Mouse (Mus musculus): ENCODE data around the gene Rps8.

Rps8 gene

DNA sequence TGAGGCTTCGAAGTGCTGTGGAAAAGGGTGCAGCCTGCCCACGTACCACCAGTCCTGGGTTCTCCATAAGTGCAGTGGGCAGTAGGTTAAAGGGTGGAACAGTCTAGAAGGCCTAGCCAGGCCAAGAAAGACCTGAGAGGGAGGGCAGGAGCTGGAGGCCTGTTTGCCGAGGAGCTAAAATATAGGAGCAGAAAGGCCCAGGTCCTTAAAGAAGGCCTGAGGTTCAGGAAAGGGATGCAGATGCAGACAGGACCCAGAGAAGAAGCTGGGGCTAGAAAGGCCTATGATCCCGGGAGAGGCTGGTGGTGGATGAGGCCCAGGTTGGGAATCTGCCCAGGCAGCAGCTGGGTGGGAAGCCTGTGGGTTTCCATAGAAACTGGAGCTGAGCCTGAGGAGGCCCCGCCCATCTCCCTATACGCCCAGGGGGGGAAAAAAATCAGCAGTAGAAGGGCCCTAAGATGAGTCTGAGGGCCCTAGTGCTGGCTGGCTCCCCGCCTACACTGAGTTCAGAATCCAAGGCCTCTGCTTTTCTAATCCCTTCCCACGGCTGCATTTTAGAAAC, 30.6 kb downstream of the Rps8 start, which contains the start of gene Btbd19:
Gene Btbd19 (minus strand): TSS at position 378 of the 562 bp plus-strand sequence.
- DNase-seq (ENCODE audit: low read depth, low spot score), result no peak

DNA sequence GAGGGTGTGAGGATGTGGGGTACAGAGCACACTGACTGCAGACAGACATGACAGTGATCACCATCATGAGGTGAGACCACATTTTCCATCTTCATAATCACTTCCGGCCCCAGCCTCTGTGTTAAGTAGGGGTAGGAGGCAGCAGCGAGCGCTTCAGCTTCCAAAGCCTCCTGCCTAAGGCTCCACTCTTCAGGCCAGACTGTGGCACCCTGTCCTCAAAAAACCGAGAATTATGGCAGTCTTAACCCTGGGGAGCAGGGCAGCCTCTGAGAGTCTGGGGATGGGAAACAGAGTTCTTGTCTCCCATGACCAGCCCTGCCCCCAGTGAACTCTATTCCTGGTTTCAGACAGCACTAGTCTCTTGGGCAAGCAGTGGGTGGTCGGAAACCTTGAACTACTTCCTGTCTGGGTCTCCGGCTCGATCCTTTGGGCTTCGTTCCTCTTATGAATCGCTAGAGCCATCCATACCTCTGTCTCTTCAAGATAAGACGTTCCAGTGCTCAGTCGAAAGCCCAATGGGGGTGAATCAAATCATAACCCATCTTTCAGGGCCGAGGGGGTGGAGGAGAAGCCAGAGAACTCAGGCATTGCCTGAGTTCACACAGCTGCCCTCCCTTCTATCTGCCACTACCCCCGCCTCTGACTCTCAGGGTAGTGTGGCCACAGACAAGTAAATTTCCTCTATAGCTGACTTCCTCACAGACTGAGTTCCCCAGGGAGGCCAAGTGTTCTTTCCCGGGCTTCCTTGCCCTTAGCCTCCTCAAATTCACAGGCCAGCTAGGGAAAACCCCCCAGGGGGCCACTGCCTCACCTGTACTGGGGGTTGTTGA, 31.3 kb downstream of the Rps8 start:
- no peak for DNase-seq (ENCODE audit: low read depth, low spot score)

GRCm38 (mm10) chr4:117124218-117124517, 31.9 kb downstream of the Rps8 start:
- no peak for DNase-seq (ENCODE audit: low read depth, low spot score)

DNA sequence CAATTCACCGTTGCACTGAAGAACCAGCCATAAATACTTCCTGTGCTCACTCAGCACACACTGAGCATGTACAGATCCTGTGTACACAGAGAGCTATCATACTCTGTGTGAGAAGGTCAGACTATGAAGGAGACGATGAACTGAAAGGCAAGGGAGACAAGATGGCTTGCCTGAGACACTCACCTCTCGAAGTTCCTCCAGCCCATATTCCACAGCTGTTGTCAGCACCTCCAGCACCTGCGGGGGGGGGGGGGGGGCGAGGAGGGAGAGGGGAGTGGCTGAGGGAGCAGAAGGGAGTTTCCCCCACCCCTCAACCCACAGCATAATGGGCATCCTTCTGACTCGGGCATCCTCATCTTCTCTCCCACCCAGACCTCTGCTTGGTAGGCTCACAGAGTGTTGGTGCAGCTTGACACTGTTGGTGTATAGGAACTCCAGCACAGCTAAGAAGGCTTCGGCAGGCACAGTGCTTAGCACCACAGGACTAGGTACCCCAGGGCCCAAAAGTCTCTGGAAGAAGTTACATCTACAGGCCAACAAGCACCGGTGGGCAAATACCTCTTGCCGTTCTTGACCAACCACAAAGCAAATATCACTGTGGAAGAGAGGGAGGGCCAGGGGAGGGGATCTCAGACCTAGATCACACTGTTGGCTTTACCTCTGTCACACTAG, 32.4 kb downstream of the Rps8 start:
- no peak for DNase-seq (ENCODE audit: low read depth, low spot score)

- DNase-seq (ENCODE audit: low read depth, low spot score), result no peak
Observed at GRCm38 (mm10) chr4:117122209-117122608, 33.8 kb downstream of the Rps8 start.

- DNase-seq (ENCODE audit: low read depth, low spot score), result peak; percentile 86
Observed at GRCm38 (mm10) chr4:117120445-117121414, 35.3 kb downstream of the Rps8 start.

DNA sequence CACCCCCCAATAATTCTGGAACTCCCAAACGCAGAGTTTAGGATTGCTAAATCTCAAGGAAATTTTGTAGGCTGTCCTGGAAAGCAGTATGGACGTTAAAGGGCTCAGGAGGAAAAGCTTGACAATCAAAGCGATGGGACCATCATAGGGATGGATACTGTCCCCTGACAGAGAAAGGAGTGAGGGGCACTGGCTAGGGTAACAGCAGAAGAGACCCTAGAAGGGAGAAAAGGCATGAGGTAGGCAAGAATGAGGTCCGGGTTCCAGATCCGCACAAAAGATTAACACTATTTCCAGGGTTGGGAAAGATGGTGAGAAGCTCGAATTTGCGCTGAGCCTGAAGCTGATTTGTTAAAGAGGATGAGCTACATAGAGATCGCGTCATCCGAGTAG, 36.0 kb downstream of the Rps8 start:
- DNase-seq (ENCODE audit: low read depth, low spot score), result no peak

- no peak for DNase-seq (ENCODE audit: low read depth, low spot score)
Observed at GRCm38 (mm10) chr4:117119636-117120035, 36.4 kb downstream of the Rps8 start.

GRCm38 (mm10) chr4:117117931-117118330, 38.1 kb downstream of the Rps8 start:
- no peak for DNase-seq (ENCODE audit: low read depth, low spot score)

DNA sequence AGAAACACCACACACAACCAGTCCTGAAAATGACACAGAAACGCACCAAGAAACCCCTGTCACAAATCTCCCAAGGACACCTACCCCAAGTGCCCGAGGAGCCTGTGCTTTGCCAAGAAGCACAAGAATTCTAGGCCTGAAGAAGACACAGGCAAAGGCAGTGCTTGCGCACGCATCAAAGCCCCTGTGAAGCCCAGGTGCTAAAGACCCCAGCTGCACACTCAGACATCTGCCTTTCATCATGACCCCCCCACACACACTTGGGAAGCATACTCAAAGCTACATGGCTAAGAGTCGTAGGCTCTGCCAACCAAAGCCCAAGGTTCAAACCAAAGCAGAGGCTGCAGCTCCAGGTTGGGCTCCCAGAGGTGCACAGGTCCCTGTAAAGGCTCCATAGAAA, 40.5 kb downstream of the Rps8 start:
- DNase-seq (ENCODE audit: low read depth, low spot score), result no peak

DNA sequence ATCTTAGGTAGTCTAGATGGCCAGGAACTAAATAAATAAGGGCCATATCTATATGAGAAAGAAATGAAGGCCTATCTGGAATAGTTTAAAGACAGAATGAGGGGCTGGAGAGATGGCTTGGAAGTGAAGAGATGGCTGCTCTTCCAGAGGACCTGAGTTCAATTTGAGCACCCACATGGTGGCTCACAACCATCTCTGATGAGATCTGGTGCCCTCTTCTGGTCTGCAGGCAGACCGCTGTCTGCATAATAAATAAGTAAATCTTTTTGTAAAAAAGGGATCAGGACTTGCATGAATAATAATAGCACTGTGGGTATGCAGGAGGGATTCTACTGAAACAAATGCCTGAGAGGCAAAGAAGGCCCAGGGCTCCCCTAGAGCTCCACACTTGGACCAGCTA, 42.8 kb downstream of the Rps8 start:
- DNase-seq (ENCODE audit: low read depth, low spot score), result no peak

DNA sequence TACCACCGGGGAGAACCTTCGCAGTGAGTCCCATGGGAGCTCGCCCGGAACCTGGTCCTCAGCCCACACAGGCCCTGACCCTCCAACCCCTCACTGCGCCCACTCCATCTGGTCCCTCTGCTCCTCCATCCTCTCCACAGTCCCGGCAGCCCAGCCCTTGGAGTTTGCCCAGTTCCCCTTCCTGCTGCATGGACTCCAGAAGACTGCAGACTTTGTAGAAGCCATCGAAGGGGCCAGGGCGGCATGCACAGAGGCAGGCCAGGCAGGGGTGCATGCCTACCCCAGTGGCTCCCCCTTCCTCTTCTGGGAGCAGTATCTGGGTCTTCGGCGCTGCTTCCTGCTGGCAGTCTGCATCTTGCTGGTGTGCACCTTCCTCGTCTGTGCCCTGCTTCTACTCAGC, 45.1 kb downstream of the Rps8 start:
- no peak for DNase-seq (ENCODE audit: low read depth, low spot score)

DNA sequence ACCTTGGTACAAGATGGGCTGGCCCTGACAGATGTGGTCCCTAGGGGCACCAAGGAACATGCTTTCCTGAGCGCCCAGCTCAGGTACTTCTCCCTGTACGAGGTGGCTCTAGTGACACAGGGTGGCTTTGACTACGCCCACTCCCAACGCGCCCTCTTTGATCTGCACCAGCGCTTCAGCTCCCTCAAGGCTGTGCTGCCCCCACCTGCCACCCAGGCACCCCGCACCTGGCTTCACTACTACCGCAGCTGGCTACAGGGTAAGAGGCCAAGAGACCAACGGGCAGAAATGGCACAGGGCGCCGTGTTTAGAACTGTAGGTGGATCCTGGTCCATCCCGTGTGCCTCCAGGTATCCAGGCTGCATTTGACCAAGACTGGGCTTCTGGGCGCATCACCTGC, 45.8 kb downstream of the Rps8 start:
- DNase-seq (ENCODE audit: low read depth, low spot score), result no peak

DNA sequence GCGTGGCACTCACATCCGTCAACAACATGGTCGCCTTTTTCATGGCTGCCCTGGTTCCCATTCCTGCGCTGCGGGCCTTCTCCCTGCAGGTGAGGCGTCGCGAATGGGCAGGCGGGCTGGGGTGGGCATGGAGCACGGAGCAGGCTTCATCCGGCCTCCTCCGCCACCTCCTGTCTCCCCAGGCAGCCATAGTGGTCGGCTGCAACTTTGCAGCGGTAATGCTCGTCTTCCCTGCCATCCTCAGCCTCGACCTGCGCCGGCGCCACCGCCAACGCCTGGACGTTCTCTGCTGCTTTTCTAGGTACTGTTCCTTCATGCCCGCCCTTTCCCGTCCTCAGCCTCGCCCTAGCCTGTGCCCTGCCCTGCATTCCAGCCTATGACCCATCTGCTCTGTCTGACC, 46.7 kb downstream of the Rps8 start:
- no peak for DNase-seq (ENCODE audit: low read depth, low spot score)

DNA sequence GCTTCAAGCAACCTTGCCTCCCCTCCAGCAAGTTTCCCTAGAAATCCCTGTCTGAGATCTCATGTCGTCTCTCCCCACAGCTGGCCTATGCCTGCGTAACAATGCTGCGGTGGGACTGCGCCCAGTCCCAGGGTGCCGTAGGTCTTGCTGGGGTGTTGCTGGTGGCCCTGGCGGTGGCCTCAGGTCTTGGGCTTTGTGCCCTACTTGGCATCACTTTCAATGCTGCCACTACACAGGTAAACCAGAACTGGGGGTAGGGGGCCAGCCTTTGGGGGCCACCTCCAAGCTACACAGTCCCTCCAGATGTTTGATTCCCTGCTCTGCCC, 47.6 kb downstream of the Rps8 start:
- no peak for DNase-seq (ENCODE audit: low read depth, low spot score)

DNA sequence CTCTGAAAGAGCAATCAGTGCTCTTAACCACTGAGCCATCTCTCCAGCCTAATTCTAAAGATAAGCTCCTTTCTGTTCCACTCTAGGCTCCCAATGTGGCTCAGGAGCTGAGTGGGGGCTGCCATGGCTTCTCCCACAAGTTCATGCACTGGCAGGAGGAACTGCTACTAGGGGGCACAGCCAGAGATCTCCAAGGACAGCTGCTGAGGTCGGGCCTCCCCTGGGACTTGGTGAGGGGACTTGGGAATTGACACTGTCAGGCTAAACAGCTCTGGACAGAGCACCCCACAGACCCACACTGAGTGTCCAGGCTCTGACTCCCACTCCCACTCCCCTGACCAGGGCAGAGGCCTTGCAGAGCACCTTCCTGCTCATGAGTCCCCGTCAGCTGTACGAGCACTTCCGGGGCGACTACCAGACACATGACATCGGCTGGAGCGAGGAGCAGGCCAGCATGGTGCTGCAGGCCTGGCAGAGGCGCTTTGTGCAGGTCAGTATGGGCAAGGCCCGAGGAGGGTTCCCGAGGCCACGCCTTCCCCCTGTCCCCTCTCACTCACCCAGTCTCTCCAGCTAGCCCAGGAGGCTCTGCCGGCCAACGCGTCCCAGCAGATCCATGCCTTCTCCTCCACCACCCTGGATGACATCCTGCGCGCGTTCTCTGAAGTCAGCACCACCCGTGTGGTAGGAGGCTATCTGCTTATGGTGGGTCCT, 48.1 kb downstream of the Rps8 start:
- DNase-seq (ENCODE audit: low read depth, low spot score), result no peak

DNA sequence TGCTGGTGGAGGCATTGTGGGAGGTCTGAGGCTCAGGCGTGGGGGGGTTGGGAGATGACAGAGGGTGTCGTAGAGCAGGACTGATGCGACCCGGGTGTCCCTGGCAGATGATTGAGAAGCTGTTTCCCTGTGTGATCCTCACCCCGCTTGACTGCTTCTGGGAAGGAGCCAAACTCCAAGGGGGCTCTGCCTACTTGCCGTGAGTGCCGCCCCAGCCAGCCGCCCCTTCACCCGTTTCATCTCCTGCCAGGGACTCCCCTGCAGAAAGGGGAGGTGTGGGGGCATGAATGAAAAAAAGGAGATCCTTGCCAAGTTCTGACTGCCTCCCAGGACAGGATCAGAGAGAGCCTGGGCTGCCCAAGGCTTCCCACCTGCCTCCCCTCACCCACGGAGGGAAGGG, 50.9 kb downstream of the Rps8 start:
- DNase-seq (ENCODE audit: low read depth, low spot score), result no peak

- DNase-seq (ENCODE audit: low read depth, low spot score), result no peak
Observed at GRCm38 (mm10) chr4:117104672-117105071, 51.4 kb downstream of the Rps8 start.

All from retina, postnatal 7 days (tissue).